Mouse (Mus musculus): ENCODE data around the gene Cryba1.

The Cryba1 gene

GRCm38 (mm10) chr11:77719055-77719454 is 6.0 kb downstream of the Cryba1 start:
- DNase-seq (ENCODE audit: low read depth in 2 of 2, low spot score in 2 of 2) = no peak

- DNase-seq (ENCODE audit: low read depth in 2 of 2, low spot score in 2 of 2) = no peak
Measured at GRCm38 (mm10) chr11:77713736-77714135, 11.3 kb downstream of the Cryba1 start.

GRCm38 (mm10) chr11:77709039-77709438 is 16.0 kb downstream of the Cryba1 start:
- no peak for DNase-seq (ENCODE audit: low read depth in 2 of 2, low spot score in 2 of 2)

GRCm38 (mm10) chr11:77705920-77706319 is 19.2 kb downstream of the Cryba1 start:
- no peak for DNase-seq (ENCODE audit: low read depth in 2 of 2, low spot score in 2 of 2)

GRCm38 (mm10) chr11:77697232-77697631 is 27.9 kb downstream of the Cryba1 start:
- no peak for DNase-seq (ENCODE audit: low read depth in 2 of 2, low spot score in 2 of 2)

GRCm38 (mm10) chr11:77693026-77693425 is 32.1 kb downstream of the Cryba1 start:
- DNase-seq (ENCODE audit: low read depth in 2 of 2, low spot score in 2 of 2) = no peak

- DNase-seq (ENCODE audit: low read depth in 2 of 2, low spot score in 2 of 2) = peak in 1 of 2 experiments; percentile 25
Measured at GRCm38 (mm10) chr11:77687541-77688131, 37.4 kb downstream of the Cryba1 start.

GRCm38 (mm10) chr11:77686841-77687540 is 38.1 kb downstream of the Cryba1 start:
- DNase-seq (ENCODE audit: low read depth in 2 of 2, low spot score in 2 of 2) = peak; percentile 50 to 56

- DNase-seq (ENCODE audit: low read depth in 2 of 2, low spot score in 2 of 2) = peak in 1 of 2 experiments; percentile 23
Measured at GRCm38 (mm10) chr11:77686346-77686840, 38.7 kb downstream of the Cryba1 start.

GRCm38 (mm10) chr11:77685383-77686265 is 39.5 kb downstream of the Cryba1 start, which contains the start of gene Nufip2:
TSS of gene Nufip2 (plus strand) at chr11:77686155.
- peak; percentile 97 to 98 for DNase-seq (ENCODE audit: low read depth in 2 of 2, low spot score in 2 of 2)

- DNase-seq (ENCODE audit: low read depth in 2 of 2, low spot score in 2 of 2) = no peak
Measured at GRCm38 (mm10) chr11:77684896-77685295, 40.2 kb downstream of the Cryba1 start.

GRCm38 (mm10) chr11:77680018-77680417 is 45.1 kb downstream of the Cryba1 start:
- DNase-seq (ENCODE audit: low read depth in 2 of 2, low spot score in 2 of 2) = no peak

- DNase-seq (ENCODE audit: low read depth in 2 of 2, low spot score in 2 of 2) = no peak
Measured at GRCm38 (mm10) chr11:77673428-77673991, 51.6 kb downstream of the Cryba1 start.

- DNase-seq (ENCODE audit: low read depth in 2 of 2, low spot score in 2 of 2) = no peak
Measured at GRCm38 (mm10) chr11:77672746-77673145, 52.3 kb downstream of the Cryba1 start.
